Mouse (Mus musculus) olfactory bulb, adult 2 months (tissue): ENCODE measurements around the gene Il17rc.

Source experiments
- CTCF ChIP-seq: fragments of 200-500 bp; IDR thresholded peaks from 2 replicates; pipeline ENCODE4 v1.5.1; 2012; ENCODE audit warnings: low read depth, mild to moderate bottlenecking, low read length, moderate library complexity; ENCODE audit not compliant: insufficient read depth
- POLR2A ChIP-seq: fragments of 200-500 bp; IDR thresholded peaks from 2 replicates; pipeline ENCODE4 v1.6.1; 2012; ENCODE audit warnings: mild to moderate bottlenecking, low read depth, low read length, moderate library complexity; ENCODE audit not compliant: insufficient read depth

- TF ChIP-seq CTCF: no peak
- TF ChIP-seq POLR2A: no peak
Measured at GRCm38 (mm10) chr6:113433661-113434060, 37.6 kb upstream of the Il17rc start.
